Mouse (Mus musculus) gastrocnemius, adult 2 months (tissue): ENCODE results near the gene Sdk1. TPM values are rescaled to one million over a fixed set of nuclear protein-coding genes. Genes with fewer than 3 reads are reported as not detected.
A peak's percentile ranks its signal among the peaks of the same experiment; 100 is the strongest.

Experiments used
- DNase-seq: peaks from one replicate; pipeline ENCODE4 v3.0.0; 2022
- H3K27ac ChIP-seq: fragments of 200-600 bp; 2 replicates; pipeline ENCODE4 v1.8.1; 2022; ENCODE audit warnings: mild to moderate bottlenecking
- H3K4me3 ChIP-seq: fragments of 200-600 bp; 2 replicates; pipeline ENCODE4 v1.8.1; 2022; ENCODE audit warnings: mild to moderate bottlenecking, moderate library complexity
- CTCF ChIP-seq: fragments of 200-600 bp; IDR thresholded peaks from 2 replicates; pipeline ENCODE4 v1.8.1; 2022; ENCODE audit warnings: antibody characterized with exemption, mild to moderate bottlenecking, moderate library complexity
- intact Hi-C: fragments of 180-260 bp; cut with DNase I; formaldehyde crosslinking; loops from one replicate; pipeline ENCODE4 v1.15.1; 2025
- total RNA-seq, 2 experiments: library from RNA; stranded (reverse); gene quantifications; 2 replicates each; pipeline ENCODE4 v1.2.3; 2021

The Sdk1 gene
- total RNA-seq, 2 experiments from 2014 or later, result 0.82 to 1.5 TPM

DNA sequence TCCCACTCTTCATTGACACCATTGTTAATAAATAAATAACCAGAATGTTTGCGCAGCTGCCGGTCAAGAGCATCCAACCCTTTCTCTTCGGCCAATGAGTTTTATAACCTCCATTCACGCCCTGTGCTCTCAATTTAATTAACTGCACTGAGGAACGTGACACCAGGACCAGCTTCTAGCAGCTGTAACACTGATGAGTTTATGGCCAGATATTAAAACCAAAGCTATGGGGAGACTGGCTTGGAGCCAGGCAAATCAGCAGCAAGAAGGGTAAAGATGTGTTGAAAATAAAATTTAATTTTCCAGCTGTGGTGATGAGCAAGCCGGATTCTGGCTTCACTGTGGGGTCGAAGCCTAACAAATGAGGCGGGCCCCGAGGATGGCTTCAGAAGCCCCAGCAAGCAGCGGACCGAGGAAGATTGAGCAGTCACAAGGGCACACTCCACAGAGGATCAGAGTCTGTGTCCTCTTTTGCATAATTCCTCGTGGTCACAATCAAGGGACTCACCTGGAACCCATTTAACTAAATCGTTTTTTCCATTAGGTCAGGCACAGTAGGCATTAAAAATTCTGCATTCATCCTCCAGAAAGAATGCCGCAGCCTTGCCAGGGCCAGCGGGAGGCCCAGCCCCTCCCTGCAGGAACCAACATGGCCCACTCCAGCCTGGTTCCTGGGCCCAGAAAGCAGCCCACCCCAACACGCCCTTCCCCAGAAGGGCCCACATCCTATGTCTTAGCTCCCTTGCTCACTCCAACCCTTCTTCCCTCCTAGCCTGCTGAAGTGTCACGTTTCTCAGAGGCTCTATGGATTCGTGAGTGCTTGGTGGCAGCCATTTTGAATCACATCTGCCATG lies 987.9 kb downstream of the Sdk1 start:
- no peak overlapping the region for H3K4me3 ChIP-seq
- H3K27ac ChIP-seq, result no peak overlapping the region
- no peak for DNase-seq
- intact Hi-C loops, result no loop called here
- TF ChIP-seq CTCF, result no peak

DNA sequence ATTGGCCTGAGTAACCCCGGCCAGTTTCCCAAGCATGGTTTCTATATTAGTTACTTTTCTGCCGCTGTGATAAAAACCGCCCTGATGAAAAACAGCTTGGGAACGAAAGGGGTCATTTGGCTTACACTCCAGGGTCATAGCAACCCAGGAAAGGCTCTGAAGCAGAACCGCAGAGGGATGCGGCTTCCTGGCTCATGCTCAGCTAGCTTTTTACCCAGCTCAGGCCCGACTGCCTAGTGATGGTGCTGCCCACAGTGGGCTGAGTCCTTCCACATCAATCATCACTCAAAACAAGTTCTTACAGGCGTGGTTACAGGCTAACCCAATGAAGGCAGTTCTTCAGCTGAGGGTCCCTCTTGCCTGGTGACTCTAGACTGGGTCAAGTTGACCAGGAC lies 988.5 kb downstream of the Sdk1 start:
- TF ChIP-seq CTCF, result no peak
- Histone ChIP-seq H3K4me3 (no peak overlapping the region), H3K27ac (no peak overlapping the region)
- no peak for DNase-seq
- intact Hi-C loops, result no loop called here

DNA sequence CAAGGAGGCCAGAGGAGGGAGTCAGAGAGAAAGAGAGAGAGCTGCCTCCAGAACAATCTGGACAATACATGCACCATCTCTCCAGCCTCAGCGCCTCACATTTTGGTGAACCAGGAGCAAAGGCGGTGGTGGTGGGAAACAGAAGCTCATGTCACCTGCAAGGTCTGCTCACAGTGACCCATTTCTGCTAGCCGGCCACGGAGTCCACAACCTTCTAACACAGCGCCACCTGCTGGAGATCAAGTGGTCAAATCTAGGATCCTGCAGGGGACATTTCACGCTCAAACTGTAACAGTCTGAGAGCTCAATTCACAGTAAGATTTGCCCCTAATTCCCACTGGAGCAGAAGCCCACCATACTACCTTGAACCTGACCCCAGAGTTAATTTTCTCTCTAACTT lies 999.0 kb downstream of the Sdk1 start:
- intact Hi-C loops, result no loop called here
- no peak for DNase-seq
- Histone ChIP-seq H3K4me3 (no peak overlapping the region), H3K27ac (no peak overlapping the region)
- peak; percentile 24; the same call in 1 of the 2 replicates for TF ChIP-seq CTCF

DNA sequence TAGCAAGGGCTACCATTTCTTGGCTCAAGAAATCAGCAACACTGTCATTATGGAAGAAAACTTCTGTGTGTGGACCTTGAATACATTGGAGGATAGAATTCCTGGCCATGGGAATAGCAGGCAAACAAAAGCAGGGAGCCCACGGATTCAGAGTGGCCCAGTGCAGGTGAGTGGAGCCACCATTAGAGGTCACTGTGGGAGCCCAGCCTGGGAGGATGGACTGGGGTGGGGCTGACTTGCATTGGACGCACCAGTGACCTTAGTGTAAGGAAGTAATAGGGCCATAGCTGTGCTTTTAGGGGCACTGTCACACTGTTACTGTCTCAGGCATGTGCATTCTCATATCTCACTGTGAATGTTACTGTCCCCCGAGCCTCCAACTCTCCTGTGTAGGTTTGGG lies 1001.3 kb downstream of the Sdk1 start:
- DNase-seq, result no peak
- intact Hi-C loops, result no loop called here
- H3K4me3 ChIP-seq, result no peak overlapping the region
- H3K27ac ChIP-seq, result no peak overlapping the region
- TF ChIP-seq CTCF, result no peak; the same call in 1 of the 2 replicates

DNA sequence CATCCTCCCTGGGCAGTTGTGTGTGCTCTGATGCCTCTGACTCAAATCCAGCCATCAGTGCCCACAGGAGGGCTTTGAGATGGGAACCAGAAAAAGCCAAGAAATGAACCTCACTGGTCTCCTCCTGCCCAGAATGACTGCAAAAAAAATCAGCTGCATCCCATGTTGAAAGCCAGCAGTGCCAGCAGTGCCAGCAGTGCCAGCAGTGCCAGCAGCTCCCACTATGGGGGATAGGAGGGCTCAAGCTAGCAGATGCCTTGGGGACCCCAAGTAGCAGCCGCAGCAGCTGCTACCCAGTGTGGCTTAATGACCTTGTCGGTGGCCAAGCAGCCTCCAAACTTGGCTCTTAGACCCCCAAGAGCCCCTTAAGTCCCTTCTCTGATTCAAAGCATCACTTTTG lies 1001.8 kb downstream of the Sdk1 start:
- DNase-seq, result no peak
- intact Hi-C loops, result no loop called here
- H3K4me3 ChIP-seq, result no peak overlapping the region
- TF ChIP-seq CTCF, result no peak
- no peak overlapping the region for H3K27ac ChIP-seq

DNA sequence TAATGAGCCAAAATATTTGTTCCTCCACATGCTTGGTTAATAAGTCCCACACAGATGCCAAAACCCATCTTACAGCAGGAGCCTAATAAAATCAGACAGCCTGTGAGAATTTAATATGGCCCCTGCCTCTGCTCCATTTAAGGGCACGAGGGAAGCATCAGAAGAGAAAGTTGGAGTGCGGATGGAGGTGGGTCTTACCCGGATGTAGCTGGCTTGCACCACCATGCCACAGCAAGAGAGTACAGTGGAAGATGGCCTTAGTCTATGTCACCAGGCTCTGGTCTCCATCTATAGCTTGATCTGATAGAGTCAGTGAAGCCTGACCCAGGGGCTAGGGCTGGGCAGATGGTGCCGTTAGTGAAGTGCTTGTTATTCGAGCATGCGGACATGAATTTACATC lies 1014.9 kb downstream of the Sdk1 start:
- no peak overlapping the region for H3K4me3 ChIP-seq
- H3K27ac ChIP-seq, result no peak overlapping the region
- no peak for TF ChIP-seq CTCF
- intact Hi-C loops, result no loop called here
- no peak for DNase-seq

DNA sequence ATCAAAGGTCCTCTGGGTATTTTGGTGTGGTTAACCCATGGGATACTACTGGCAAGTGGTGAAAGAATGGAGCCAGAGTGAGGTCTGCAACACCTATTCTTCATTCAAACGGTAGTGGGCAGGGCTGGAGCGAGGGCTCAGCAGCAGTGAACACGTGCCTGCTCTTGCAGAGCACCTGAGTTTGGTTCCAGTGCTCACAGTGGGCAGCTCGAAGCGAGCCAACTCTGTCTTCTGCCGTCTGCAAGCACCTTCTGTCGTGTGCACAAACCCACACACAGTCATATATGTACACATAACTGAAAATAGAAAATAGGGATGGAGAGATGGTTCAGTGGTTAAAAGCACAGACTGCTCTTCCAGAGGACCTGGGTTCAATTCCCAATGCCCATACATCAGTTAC lies 1017.4 kb downstream of the Sdk1 start:
- intact Hi-C loops, result no loop called here
- TF ChIP-seq CTCF, result no peak
- no peak for DNase-seq
- no peak overlapping the region for H3K4me3 ChIP-seq
- no peak overlapping the region for H3K27ac ChIP-seq

DNA sequence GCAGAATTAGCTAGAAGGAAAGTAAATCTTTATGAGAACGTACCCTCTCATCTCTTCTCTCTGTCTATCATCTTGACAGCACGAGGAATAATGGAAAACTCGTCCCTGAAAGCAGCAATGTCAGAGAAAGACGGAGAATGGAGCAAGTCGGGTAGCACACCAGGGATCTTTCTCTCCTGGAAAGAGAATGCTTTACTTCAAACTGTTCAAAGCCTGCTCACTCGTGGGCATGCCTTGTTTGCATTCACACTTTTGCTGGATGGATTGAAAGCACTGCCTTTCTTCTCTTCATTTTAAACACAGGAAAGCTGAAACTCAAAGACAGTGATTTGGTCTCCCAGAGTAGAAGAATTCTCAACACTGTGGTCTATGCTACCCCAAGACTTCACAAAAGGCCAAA lies 1020.8 kb downstream of the Sdk1 start:
- no peak overlapping the region for H3K4me3 ChIP-seq
- no peak for TF ChIP-seq CTCF
- H3K27ac ChIP-seq, result no peak overlapping the region
- intact Hi-C loops, result no loop called here
- no peak for DNase-seq

Other genes starting within 250 kb of the Sdk1 start
- under 1 TPM; 0.17 to 0.23 TPM for gene Card11, start 240.9 kb upstream of the Sdk1 start, total RNA-seq